Mouse (Mus musculus): ENCODE data around the gene Sesn2. TPM values are rescaled to one million over a fixed set of nuclear protein-coding genes. Genes with fewer than 3 reads are reported as not detected.

Sesn2 gene
- total RNA-seq, 2 experiments from 2014 or later = 2.1 to 2.5 TPM

GRCm38 (mm10) chr4:132514555-132515135, 4.3 kb upstream of the Sesn2 start:
- DNase-seq (ENCODE audit: low spot score) = peak; percentile 89

GRCm38 (mm10) chr4:132513395-132514273, 3.3 kb upstream of the Sesn2 start:
- no peak for DNase-seq (ENCODE audit: low spot score)

GRCm38 (mm10) chr4:132512080-132512479, 1.8 kb upstream of the Sesn2 start:
- no peak for DNase-seq (ENCODE audit: low spot score)

- peak; percentile 43 for DNase-seq (ENCODE audit: low spot score)
Measured at GRCm38 (mm10) chr4:132509621-132510296, 542 bp downstream of the Sesn2 start.

DNA sequence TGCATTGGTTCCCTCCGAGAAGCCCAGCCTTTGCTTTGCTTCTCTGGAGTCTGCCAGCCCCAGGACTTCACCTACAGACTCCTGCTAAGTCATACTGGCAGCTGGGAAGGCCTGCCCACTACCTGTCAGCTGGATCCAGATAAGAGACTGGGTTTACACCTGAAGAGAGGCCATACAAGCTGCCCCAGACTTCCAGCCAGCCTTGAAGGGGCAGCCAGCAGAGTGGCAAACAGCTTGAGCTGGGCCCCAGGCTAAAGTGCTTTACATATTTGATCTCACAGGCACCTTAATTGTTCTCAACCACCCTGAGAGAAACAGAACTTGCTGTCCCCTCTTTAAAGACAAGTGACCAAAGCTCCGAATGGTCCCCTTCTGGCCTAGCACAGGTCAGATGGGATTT, 3.1 kb downstream of the Sesn2 start:
- no peak for DNase-seq (ENCODE audit: low spot score)

DNA sequence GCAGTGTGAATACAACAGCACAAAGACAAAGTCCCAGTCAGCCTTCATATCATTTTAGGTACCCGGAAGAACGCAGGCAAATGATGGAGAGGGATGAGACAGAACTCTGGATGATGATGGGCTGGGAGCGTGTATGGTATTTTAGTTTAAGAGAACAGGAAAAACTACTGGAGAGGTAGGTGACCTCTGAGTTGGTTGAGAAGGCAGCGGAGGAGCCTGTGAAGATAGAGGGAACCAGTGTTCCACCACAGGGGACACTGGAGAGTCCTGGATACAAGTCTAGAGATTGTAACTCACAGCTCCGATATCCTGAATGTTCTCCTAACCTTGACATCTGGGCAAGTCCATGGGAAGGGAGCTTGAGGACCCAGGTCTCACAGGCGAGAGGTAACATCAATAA, 4.1 kb downstream of the Sesn2 start:
- DNase-seq (ENCODE audit: low spot score) = no peak

GRCm38 (mm10) chr4:132505800-132506199, 4.5 kb downstream of the Sesn2 start:
- DNase-seq (ENCODE audit: low spot score) = no peak

DNA sequence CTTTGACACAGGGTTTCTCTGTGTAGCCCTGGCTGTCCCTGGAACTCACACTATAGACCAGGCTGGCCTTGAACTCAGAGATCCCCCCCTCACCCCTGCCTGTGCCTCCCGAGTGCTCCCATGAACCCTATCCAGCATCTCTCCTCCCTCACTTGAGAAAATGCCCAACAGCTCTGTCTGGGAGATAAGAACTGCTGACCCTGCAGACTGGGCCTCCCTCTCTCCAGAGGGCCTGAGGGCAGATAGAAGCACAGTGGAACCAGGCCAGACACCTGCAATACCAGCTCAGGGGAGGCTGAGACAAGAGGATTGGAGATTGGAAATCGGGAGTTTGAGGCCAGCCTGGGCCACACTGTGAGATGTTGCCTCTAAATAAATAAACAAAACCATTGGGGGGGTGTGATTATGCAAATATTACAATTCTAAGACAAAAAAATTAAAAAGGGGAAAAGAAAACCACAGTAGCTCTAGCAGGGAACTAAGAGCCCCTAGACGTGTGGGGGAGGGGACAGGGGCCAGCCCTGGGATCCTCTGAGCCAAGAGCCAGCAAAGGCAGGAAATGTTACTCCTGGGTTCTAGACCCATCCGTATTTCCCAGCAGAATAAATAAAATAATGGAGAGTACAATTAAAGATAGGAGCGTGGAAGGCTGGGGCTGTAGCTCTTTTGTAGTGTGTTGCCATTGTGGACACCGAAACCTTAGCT, 5.1 kb downstream of the Sesn2 start:
- DNase-seq (ENCODE audit: low spot score) = no peak

- no peak for DNase-seq (ENCODE audit: low spot score)
Measured at GRCm38 (mm10) chr4:132503344-132503743, 7.0 kb downstream of the Sesn2 start.

DNA sequence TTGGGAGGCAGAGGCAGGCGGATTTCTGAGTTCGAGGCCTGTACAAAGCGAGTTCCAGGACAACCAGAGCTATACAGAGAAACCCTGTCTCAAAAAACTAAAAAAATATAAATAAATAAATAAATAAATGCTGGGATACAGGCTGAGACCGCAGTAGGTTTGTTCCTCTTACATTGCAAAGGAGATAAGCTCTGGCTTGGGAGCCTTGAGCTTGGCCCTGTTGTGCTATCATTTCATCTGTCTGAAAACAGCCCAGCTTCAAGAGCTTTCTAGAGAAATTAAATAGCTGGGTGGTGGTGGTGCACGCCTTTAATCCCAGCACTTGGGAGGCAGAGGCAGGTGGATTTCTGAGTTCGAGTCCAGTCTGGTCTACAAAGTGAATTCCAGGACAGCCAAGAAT, 8.7 kb downstream of the Sesn2 start:
- no peak for DNase-seq (ENCODE audit: low spot score)

DNA sequence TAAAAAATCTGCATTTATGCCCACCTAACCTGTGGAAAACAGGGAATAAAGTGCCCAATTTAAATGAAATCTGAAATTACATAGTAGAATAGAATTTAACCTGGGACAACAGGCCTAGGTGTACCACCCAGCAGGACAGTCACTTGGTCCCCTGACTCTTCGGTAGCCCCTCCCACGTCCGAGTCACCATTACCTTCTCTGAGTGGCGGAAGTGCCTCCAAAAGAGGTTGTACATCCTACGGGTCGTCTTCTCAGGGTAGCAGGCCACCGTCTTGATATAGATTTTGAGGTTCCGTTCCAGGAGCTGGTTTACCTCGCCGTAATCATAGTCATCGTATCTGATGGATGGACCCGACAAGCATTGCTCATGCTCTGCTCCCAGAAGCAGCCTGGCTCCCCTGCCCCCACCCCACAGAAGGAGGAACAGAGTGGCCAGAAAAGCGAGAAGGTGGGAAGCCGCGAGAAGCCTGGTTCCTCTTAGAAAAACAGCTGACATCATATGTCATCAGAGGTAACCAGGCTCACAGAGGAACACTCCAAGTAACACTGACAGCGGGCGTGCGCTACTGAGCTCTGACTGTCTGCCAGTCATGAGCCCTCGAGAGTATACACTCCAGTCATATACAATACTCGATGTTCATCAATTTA, 15.9 kb downstream of the Sesn2 start:
- DNase-seq (ENCODE audit: low spot score) = no peak

DNA sequence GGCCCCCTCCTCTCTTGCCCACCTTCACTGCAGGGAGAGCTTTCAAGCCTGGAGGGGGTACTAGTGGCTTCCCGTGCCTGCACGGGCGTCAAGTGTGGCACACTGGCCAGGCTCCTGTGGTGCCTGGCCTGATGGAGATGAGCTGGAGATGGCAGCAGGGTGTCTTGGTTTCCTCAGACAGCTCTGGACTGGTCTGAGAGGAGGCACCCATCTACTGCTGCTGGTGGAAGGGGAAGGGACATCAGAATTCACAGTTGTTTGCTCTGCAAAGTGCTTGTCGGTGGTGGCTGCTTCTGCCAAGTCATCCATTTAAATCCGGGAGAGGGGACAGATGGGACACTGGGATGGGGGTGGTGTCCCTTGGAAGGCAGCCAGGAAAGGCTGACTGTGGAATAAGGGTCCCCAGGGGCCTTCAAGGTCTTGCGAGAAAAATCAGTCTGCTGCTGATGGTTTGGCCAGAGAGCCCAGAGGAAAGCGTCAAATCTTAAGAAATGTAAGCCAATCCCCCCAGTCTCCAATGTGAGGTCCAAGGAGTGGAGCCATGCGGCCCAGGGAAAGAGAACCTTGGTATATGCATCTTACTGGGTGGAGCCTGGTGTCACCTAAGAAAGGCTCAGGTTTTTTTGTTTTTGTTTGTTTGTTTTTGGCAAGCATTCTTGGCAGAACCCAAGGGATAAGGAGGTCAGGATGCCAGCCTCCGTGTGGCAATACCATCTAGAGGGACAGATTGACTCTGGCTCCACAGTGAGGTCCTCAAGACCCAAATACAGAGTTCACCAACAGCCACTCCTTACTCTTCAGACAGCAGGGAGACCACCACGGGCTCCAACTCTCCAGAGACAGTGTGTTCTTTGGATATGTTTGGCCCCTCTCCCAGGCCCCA, 17.9 kb downstream of the Sesn2 start:
- peak; percentile 31 for DNase-seq (ENCODE audit: low spot score)

DNA sequence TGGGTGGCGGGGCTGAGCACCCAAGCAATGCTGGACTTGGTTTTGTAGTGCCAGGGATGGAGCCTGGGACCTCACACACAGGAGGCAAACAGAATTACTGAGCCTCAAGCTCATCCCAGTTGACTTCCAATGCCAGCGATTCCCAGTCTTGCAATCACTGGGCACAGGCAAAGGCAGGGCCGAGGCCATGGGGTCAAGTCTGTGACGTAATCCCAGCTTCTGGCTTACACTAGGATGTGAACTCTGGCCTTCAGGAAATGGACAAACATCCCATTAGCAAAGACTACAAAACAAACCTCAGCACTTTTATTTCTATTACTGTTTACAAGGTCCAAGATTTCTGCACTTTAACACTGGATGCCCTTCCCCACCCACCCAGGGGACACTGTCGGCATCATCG, 18.6 kb downstream of the Sesn2 start:
- no peak for DNase-seq (ENCODE audit: low spot score)

DNA sequence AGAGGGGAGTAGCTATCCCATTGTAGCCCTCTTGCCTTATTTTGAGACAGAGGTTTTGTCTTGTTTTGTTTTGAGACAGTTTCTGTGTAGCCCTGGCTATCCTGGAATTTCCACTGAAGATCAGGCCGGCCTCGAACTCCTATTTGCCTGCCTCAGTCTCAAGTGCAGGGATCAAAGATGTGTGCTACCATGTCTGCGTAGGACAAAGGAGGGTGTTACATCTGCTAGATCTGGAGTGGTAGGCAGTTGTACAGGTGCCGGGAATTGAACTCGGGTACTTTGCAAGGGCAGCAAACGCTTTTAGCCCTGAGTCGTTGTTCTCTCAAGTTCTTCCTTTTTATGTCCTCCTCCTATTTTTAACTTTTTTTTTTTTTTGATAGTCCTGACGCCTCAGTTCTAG, 19.2 kb downstream of the Sesn2 start:
- no peak for DNase-seq (ENCODE audit: low spot score)

GRCm38 (mm10) chr4:132490273-132491010, 19.9 kb downstream of the Sesn2 start:
- no peak for DNase-seq (ENCODE audit: low spot score)

GRCm38 (mm10) chr4:132488976-132489375, 21.3 kb downstream of the Sesn2 start:
- DNase-seq (ENCODE audit: low spot score) = no peak

DNA sequence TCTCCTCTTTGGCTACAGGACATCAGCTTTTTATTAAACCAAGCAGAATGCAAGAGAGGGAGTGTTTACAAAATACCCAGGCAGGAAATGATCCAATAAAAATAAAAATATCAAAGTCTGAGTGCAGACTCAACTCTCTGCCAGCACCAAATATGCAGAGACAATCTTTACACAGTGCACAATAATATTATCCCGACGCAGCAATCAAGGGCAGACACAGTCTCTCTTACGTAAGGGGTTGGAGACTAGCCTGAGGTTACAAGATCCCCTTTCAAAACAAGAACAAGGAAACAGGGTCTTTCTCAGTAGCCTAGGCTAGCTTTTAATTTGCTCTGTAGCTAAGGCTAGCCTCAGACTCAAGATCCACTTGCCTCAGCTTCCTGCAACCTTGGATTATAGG, 21.8 kb downstream of the Sesn2 start:
- no peak for DNase-seq (ENCODE audit: low spot score)

DNA sequence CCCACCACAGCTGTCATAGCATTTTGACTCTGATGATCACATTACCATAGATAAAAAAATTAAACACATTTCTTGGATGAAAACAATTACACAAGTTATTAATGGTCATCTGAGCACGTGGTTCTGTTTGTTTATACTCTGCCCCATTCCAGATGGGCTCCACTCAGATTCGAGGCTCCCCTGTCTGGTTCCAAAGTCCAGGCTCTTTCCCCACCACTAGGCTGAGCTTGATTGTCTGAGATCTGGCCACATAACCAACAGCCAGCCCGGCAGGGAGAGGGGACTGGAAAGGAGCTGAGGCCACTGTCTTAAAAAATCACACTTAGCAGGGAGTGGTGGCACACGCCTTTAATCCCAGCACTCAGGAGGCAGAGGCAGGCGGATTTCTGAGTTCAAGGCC, 25.5 kb downstream of the Sesn2 start:
- DNase-seq (ENCODE audit: low spot score) = no peak

DNA sequence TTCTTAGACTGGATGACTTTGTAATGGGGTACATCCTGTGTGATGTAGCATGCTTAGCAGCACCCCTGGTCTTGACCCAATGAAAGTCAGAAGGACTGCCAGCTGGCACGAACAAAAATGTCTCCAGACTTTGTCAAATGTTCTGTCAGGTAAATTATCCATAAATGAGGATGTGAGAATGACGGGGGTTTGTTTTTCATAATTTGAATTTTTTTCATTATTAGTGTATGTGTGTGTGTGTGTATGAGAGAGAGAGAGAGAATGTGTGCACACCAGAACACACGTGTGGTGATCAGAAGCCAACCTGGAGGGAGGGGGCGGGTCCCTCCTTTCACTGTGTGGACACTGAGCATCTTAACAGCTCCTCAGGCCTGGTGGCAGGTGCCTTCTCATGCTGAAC, 26.1 kb downstream of the Sesn2 start:
- no peak for DNase-seq (ENCODE audit: low spot score)
